Mouse (Mus musculus) heart, adult 9 months (tissue): ENCODE measurements around the gene Wdr66.

Experiments used
- DNase-seq, 2 experiments: peaks; one replicate each; pipeline ENCODE4 v3.0.0; 2022; ENCODE audit warnings: low spot score in 2 of 2

Gene Wdr66

DNA sequence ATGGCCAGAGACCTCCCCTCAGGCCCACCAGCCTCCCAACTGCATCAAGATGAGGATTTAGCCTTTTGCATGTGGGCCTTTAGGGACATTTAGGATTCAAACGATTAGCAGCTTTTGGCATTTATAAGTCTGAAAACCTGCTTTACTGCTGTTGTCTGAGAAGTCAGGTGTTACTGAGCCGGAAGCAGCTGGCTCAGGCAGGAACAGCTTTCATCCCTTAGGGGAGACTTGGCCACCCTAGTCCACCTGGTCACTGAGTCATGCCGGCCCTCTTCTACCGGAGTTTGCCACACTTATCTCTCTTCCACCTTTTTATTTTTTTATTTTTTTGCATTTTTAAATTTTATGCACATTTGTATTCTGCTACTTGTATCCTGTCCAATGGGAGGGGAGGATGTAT lies 105.4 kb downstream of the Wdr66 start:
- no peak for DNase-seq

DNA sequence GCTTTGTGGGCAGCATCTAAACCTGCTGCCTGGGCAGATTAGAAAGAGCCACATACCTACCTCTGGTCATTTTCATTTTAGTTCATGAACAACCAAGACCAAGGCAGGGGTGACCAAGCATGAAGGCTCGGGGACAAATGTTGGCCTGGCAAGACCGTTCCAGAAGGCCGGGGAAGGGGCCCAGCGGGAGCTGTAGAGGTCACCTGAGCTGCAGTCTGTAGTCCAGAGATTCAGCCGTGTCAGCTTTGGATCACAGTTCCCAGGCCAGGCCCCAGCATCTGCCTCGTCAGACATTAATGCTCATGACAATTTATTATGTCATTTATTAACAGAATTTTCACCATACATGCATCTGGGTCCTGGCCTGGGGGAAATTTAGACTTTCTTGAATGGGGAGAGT lies 107.5 kb downstream of the Wdr66 start:
- no peak for DNase-seq

DNA sequence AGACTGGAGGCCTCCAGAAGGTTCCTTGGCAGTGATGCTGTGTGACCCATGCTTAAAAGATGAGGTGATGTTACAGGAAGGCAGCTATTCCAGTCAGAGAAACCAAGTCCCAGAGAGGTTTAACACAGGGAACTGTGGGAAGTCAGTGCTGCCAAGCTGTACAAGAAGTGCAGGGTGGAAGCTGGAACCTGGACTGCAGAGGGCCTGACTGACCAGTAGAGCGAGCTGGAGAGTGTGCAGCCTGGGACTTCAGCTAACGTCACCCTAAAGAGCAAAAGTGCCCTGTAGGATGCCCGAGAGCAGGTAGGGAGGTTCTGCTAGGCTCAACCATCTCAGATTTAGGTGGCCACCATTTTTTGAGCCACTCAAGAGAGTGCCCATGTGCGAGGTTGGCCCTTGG lies 111.0 kb downstream of the Wdr66 start:
- DNase-seq, result no peak

DNA sequence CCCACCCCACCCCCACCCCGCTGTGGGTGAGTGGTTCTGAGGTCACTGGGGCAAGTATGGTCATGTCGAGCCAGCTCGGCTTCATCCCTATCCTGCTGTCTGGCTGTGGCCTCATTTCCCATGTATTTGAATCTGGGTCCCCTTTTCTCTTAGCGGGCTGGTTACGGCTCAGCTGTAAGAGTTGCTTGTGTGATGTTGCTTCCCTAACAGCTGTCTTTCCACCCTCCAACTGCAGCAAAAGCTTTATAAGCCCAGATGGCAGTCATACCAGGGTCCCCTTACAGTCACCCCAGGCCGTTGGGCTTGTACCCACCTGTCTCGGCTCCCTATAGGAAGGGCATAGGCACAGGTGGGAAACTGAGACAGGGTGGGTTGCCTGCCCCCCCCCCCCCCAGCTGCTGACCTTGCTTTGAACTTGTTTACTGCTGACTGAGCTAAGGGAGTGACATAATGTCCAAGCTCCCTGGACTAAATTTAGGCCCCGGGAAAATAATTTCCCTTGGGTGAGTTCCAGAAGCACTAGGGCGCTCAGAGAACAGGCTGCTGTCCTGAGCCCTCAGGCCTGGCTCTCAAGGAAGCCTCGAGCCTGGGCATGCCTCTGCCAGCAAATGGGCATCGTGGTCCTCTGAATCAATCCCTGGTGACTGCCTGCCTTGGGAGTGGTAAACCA lies 112.5 kb downstream of the Wdr66 start:
- peak; percentile 82 to 83 for DNase-seq

DNA sequence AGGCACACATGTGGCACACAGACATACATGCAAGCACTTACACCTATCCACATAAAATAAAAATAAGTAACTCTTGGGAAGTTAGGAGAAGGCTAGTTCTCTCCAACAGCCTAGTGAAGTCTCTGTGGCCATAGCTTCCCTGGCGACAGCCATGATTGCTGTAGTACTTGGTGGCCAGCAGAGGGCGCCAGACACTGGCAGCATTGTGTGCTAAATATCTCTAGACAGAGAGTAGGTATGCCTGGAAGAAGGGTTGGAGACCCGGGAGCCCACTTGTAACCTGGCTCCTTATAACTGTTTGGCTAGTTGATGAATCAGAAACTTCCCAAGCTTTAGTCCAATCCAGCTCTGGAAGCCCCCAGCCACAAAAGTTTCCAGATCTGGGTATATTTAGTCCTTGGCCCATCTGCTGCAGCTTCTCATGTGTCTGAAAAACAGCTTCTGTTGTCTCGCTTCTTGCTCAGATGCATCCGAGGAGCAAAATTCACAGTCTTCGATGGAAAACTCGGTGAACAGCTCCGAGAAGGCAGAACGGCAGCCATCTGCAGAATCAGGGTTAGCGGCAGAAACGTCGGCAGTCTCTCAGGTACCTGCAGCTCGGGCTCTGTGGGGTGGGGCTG lies 117.1 kb downstream of the Wdr66 start:
- DNase-seq, result no peak

DNA sequence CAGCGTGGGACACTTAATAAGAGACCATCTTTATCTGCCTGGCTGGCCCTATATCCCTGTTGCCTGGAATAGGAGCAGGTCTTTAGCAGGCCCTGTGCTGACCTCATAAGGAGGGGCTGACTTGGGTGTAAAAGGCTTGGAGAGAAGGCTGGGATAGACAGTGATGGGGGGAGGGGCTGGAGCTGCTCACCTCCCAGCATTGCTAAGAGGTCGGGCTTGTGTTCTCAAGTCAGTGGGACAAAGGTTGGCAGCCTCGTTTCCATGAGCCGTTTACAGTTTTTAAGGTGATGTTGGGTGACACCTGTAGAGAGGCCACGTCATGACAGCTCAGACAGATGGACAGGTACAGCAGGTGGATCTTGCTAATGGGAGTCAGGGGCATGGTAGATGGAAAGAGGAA lies 118.1 kb downstream of the Wdr66 start:
- DNase-seq, result no peak

DNA sequence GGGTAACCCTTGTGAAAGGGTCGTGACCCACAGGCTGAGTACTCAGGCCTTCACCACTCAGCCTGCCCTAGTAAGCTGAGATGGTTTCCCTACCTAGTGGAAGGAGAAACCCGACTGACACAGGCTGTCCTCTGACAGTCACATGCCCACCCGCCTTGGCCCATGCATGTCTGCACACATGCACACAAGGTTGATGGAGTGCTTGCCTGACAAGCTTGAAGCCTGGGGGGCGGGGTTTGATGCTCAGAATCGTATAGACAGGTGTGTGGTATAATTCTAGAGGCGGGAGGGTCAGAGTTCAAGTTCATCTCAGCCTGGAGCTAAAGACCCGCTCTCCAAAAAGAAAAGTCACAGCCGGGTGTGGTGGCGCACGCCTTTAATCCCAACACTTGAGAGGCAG lies 123.4 kb downstream of the Wdr66 start:
- no peak for DNase-seq

DNA sequence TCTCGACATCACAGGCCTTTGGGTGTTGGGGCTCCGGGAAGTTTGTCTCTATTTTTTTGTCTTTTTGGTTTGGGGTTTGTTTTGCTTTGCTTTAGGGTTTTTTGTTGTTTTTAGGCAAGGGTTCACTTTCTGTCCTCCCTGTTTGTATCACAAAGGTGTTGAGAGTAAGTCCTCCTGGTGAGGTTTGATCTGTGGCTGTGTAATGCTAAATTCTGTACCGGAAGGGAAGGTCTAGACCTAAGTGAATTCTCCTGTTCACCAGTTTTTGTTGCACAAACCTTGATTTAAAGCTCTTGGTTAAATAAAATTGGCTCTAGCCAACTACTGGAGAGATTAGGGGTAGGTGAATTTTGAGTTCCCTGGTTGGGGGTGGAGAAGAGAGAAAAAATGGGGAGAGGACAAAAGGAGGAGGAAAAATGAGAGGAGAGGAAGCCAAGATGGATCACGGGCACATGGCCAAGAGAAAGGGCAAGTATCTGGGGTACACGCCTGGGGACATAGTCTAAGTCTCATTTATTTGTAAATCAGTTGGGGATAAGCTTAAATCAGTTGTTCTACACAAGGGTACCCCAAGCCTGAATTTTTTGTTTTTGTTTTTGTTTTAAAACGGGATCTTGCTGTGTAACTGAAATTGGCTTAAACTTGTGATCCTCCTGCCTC lies 124.0 kb downstream of the Wdr66 start:
- DNase-seq, result no peak

DNA sequence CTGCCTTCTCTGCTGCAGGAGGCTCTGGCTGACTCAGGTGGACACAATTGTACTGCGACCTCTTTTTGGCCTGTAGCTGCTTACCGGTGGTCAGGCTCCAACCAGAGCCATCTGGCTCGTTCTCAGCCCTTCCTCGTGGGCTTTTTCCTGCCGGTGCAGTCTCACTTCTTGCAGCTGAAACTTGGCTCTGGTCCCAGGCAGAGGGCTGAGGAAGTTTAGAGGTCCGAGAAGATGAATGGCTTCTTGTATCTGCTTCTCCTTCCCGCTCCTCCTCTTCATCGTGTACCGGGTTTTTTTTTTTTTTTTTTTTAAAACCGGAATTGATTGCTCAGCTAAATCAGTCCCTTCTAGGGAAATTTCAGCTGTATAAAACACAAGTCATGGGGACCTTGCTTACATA lies 124.7 kb downstream of the Wdr66 start:
- peak; percentile 71 to 78 for DNase-seq
